Mouse (Mus musculus): Measurements from ENCODE around the gene Pde4a.

DNA sequence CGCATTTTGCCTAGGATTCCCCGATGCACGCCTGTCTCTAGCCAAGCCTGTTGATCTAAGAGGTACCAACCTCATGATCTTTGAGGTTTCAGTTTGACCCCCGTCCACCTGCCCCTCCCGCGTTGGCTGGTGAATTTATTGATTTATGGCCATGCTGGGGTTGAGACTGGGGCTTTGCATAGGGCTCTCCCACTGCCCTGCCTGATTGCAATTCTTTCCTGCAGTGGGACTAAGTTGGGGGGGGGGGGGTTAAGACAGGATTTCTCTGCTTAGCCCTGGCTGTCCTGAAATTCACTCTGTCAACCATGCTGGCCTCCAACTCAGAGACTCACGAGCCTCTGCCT lies 59.9 kb downstream of the Pde4a start:
- TF ChIP-seq POLR2A (IDR thresholded peaks at IDR 0.05; ENCODE audit: insufficient read depth, low read length) (no peak), CTCF (IDR thresholded peaks at IDR 0.05; ENCODE audit: low read depth, low read length) (no peak), EP300 (IDR thresholded peaks at IDR 0.05; ENCODE audit: insufficient read depth, low read depth, low read length) (no peak)

Data from ES-Bruce4 (cell line).